Mouse (Mus musculus) cerebellum, postnatal 4 days (tissue): ENCODE measurements around the gene Ada.

ENCODE experiments used
- DNase-seq, 2 experiments: peaks; one replicate each; pipeline ENCODE4 v3.0.0; 2022; ENCODE audit warnings: low spot score in 2 of 2, mixed read lengths in 1 of 2

The Ada gene

GRCm38 (mm10) chr2:163749647-163750611 lies at the start of gene Ada:
Gene Ada, minus strand, starts transcription at chr2:163750239.
- DNase-seq: peak in 1 of 2 experiments; percentile 35

GRCm38 (mm10) chr2:163798411-163798810 lies 48.4 kb upstream of the Ada start:
- no peak for DNase-seq

- DNase-seq: peak; percentile 42 to 69
These were observed 38.4 kb upstream of the Ada start for GRCm38 (mm10) chr2:163788484-163788883.

GRCm38 (mm10) chr2:163787709-163788108 lies 37.7 kb upstream of the Ada start:
- peak in 1 of 2 experiments; percentile 34 for DNase-seq

- DNase-seq: no peak
These were observed 37.0 kb upstream of the Ada start for GRCm38 (mm10) chr2:163787086-163787485.

- no peak for DNase-seq
These were observed 33.9 kb upstream of the Ada start for GRCm38 (mm10) chr2:163783901-163784300.

- no peak for DNase-seq
These were observed 33.3 kb upstream of the Ada start for GRCm38 (mm10) chr2:163783368-163783767.

- no peak for DNase-seq
These were observed 28.9 kb upstream of the Ada start for GRCm38 (mm10) chr2:163778896-163779295.

- no peak for DNase-seq
These were observed 27.0 kb upstream of the Ada start for GRCm38 (mm10) chr2:163777061-163777460.

- no peak for DNase-seq
These were observed 26.6 kb upstream of the Ada start for GRCm38 (mm10) chr2:163776661-163777060.

- no peak for DNase-seq
These were observed 20.7 kb upstream of the Ada start for GRCm38 (mm10) chr2:163770731-163771130.

GRCm38 (mm10) chr2:163766890-163767289 lies 16.9 kb upstream of the Ada start:
- no peak for DNase-seq

GRCm38 (mm10) chr2:163766261-163766660 lies 16.2 kb upstream of the Ada start:
- DNase-seq: no peak

GRCm38 (mm10) chr2:163761402-163761801 lies 11.4 kb upstream of the Ada start:
- DNase-seq: no peak

- no peak for DNase-seq
These were observed 10.6 kb upstream of the Ada start for GRCm38 (mm10) chr2:163760589-163760988.

GRCm38 (mm10) chr2:163758146-163758545 lies 8.1 kb upstream of the Ada start:
- DNase-seq: no peak

GRCm38 (mm10) chr2:163756723-163757122 lies 6.7 kb upstream of the Ada start:
- DNase-seq: peak in 1 of 2 experiments; percentile 54

GRCm38 (mm10) chr2:163754228-163754627 lies 4.2 kb upstream of the Ada start:
- no peak for DNase-seq

GRCm38 (mm10) chr2:163744801-163745570 lies 5.1 kb downstream of the Ada start:
- DNase-seq: no peak

GRCm38 (mm10) chr2:163743357-163743756 lies 6.7 kb downstream of the Ada start:
- no peak for DNase-seq

- DNase-seq: no peak
These were observed 7.4 kb downstream of the Ada start for GRCm38 (mm10) chr2:163742656-163743055.

GRCm38 (mm10) chr2:163735980-163736379 lies 14.1 kb downstream of the Ada start:
- no peak for DNase-seq

GRCm38 (mm10) chr2:163735163-163735562 lies 14.9 kb downstream of the Ada start:
- DNase-seq: no peak
